Mouse (Mus musculus): Measurements from ENCODE around the gene Rlim.

DNA sequence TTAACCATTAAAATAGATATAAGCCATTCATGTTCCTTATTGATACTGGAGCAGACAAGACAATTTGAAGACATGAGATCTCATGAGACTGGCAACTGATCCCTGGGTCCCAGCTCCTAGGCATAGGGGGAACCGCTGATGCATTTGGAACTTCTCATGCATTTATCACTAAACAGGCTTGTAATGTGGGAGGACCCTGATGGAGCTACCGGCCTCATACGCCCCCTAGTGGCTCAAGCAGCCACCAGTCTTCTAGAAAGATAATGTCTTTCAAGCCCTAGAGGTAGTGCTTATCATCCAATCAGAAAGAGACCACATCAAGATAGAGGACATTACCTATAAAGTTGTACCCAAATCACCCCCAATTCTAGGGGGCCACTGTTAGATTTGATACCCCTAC lies 66.3 kb downstream of the Rlim start:
- no peak for TF ChIP-seq USF1 (IDR thresholded peaks at IDR 0.05; ENCODE audit: low read depth)
- peak; percentile 11 for TF ChIP-seq CTCF (IDR thresholded peaks at IDR 0.05; ENCODE audit: control insufficient read depth, insufficient read depth, insufficient read length)
- no peak for TF ChIP-seq MAX (IDR thresholded peaks at IDR 0.05)
- TF ChIP-seq MYOD1 (IDR thresholded peaks at IDR 0.05; ENCODE audit: control insufficient read depth, insufficient read length, low read depth) = no peak
